Mouse (Mus musculus): ENCODE measurements around the gene Bscl2.

DNA sequence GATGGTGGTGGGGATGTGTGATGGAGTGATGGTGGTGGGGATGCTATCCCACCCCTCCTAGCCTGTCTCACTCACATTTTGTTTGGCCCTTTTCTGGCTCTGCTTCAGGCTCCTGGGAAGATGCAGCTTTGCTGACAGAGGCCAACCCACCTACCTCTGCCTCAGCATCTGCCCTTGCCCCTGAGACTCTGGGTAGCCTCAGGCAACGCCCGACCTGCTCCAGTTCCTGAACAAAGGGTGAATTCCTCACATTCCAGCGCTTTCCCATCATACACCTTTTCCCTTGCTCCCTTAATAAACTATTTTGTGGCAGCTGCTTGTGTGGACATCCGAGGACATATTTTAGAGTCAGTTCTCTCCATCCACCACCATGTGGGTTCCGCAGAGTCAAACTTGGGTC lies 11.1 kb downstream of the Bscl2 start:
- TF ChIP-seq CTCF (IDR thresholded peaks at IDR 0.05; ENCODE audit: borderline replicate concordance, extremely low read depth, insufficient read depth, insufficient read length) (no peak), POLR2A (IDR thresholded peaks at IDR 0.05; ENCODE audit: borderline replicate concordance, extremely low read depth, insufficient read depth, insufficient read length, poor library complexity, severe bottlenecking) (no peak)

Measured in brain, embryonic 14.5 days (tissue).